Mouse (Mus musculus) cerebellum, adult 11 months (tissue): ENCODE data around the gene Usp38.
"Not testable (repeated sequence)": the region's sequence is repeated elsewhere in the genome, so short reads cannot be mapped to it uniquely, and the experiment has no call there.

Experiments used
- DNase-seq: peaks from one replicate; pipeline ENCODE4 v3.0.0; 2022

Gene Usp38

GRCm38 (mm10) chr8:81014789-81015699 is at the start of gene Usp38:
Usp38 (minus strand) TSS chr8:81014928.
- DNase-seq: peak; percentile 100

GRCm38 (mm10) chr8:81062566-81062965 is 47.8 kb upstream of the Usp38 start:
- DNase-seq: no peak

DNA sequence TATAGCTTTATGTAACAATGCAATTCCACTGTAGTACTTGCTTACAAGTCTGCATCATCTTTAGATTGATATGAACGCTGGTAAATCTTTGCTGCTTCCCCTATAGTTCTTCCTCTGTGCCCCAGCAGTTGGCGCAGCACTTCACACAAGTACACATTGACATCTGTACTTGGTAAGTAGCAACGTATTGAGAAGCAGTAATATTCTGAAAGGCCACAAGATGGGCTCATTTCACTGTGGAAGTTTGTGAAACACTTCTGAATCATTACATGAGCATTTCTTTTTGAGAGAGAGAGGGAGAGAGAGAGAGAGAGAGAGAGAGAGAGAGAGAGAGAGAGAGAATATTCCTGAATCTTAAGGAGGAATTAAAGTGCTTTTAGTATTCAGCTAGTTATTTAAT is 47.2 kb upstream of the Usp38 start:
- no peak for DNase-seq

GRCm38 (mm10) chr8:81044201-81044600 is 29.5 kb upstream of the Usp38 start:
- no peak for DNase-seq

GRCm38 (mm10) chr8:81027991-81028390 is 13.3 kb upstream of the Usp38 start:
- DNase-seq: no peak

GRCm38 (mm10) chr8:81017548-81017947 is 2.8 kb upstream of the Usp38 start:
- not testable (repeated sequence) for DNase-seq

- DNase-seq: no peak
Measured at GRCm38 (mm10) chr8:81013811-81014530, 757 bp downstream of the Usp38 start.

- no peak for DNase-seq
Measured at GRCm38 (mm10) chr8:81012699-81013098, 2.0 kb downstream of the Usp38 start.

- DNase-seq: no peak
Measured at GRCm38 (mm10) chr8:81012031-81012560, 2.6 kb downstream of the Usp38 start.

- no peak for DNase-seq
Measured at GRCm38 (mm10) chr8:81010386-81010785, 4.3 kb downstream of the Usp38 start.

- no peak for DNase-seq
Measured at GRCm38 (mm10) chr8:81005114-81005513, 9.6 kb downstream of the Usp38 start.

DNA sequence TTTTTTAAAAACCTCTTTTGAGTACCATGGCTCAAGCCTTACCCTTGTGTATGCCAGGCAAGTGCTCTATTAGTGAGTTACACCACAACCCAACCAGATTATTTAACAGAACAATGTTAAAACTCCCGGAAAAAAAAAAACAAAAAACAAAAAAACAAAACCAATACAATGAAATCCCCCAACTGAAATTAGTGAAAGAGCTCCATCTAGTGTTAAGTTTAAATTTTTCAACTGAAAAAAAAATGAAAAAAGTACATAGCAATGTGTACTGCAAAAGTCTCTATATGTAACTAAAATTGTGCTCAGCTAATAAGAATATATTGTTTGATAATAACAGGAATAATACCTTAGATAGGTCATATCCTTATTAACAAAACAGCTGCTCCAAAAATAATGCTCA is 18.1 kb downstream of the Usp38 start:
- no peak for DNase-seq

- DNase-seq: no peak
Measured at GRCm38 (mm10) chr8:80991937-80992336, 22.8 kb downstream of the Usp38 start.

- DNase-seq: peak; percentile 78
Measured at GRCm38 (mm10) chr8:80982829-80983228, 31.9 kb downstream of the Usp38 start.

DNA sequence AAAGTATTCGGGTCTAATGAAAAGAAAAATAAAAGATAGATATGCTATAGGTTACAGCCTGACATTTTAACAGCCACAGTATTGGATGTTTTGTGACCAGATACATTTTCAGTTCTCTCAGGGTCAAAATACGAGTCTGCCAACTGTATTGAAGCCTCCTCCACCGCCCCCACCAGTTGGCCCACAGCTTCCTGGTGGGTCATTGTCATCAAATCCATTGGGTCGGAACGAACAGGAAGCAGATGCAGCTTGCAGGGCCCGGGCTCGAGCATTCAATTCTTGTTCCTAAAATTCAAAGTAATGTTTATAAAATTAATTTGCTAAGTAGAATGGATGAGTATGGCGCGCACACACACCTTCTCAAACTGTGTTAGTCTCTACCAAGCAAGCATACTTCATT is 33.0 kb downstream of the Usp38 start:
- no peak for DNase-seq

GRCm38 (mm10) chr8:80980063-80980462 is 34.7 kb downstream of the Usp38 start:
- no peak for DNase-seq

DNA sequence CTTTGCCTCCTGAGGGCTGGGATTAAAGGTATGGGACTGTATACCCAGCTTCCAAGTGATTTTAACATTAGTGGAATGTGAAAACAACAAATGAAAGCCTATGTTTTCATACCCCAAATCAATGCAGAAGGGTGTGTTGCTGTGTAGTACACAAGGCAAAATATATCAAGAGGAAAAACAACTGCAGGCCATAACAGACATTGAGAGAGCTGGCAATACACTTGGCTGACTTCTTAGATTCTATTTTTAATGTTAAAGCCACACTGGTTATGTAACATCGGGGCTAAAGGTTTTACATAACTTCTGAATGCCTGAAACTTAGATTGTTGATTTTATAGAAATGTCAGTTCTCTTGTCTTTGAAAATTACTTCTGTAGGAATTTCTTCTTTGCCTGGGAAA is 37.5 kb downstream of the Usp38 start:
- DNase-seq: no peak

DNA sequence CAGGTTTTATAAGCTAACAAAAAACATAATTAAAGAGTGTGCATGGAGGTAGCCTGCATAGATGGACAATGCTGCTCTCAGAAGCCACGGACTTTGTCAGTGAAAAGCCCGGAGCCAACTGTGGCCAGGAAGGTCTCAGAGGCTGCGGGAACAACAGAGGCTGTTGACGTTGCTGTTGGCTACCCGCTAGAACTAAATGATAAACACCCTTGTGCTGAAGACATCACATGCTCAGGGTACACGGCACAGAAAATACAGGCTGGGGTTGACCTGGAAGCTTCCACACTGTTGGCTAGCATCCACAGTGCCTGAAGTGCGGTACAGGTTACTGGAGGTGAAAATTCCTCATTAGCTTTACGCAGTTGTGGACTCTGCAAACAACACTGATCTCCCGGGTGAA is 43.6 kb downstream of the Usp38 start:
- no peak for DNase-seq

- DNase-seq: no peak
Measured at GRCm38 (mm10) chr8:80970000-80970685, 44.6 kb downstream of the Usp38 start.

DNA sequence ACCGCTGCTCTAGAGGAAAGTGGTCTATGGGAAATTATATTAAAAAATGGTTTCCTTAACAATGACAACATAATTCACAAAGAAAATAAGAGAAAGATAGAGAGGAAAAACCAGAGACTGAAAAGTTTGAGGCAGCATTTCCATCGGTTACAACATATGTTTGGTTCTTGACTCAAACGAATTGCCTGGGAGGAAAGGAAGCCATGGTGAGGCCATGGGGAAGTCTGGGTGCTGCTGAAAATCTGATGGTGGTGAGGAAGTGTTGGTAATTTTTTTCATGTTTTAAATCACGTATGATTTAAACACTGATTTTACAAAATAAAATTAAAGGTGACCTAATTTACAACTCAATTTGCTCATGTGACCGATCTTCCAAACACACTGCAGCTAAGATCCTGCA is 45.3 kb downstream of the Usp38 start:
- DNase-seq: no peak

- no peak for DNase-seq
Measured at GRCm38 (mm10) chr8:80963095-80963494, 51.6 kb downstream of the Usp38 start.

DNA sequence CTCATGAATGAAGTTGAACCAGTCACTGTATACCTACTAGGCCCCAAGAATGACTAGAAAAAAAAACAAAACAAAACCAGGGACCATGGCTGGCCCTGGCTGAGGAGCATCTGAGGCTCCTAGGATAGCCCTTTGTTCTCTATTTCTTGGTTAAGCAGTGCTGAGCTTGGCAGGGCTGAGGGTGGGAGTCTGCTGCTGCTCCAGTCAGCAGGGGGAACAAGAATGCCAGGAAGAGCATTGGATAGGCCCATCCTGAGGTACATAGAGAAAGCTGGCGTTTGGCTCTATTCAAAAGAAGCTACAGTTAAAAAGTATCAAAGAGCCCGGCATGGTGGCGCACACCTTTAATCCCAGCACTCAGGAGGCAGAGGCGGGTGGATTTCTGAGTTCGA is 52.1 kb downstream of the Usp38 start:
- no peak for DNase-seq

GRCm38 (mm10) chr8:80961937-80962591 is 52.7 kb downstream of the Usp38 start:
- no peak for DNase-seq
